Mouse (Mus musculus) stomach, embryonic 14.5 days (tissue): ENCODE results near the gene H2-M10.1. TPM values are rescaled to one million over a fixed set of nuclear protein-coding genes. Genes with fewer than 3 reads are reported as not detected.
"Not testable (repeated sequence)": the region's sequence is repeated elsewhere in the genome, so short reads cannot be mapped to it uniquely, and the experiment has no call there.

Source experiments
- ATAC-seq: fragments of 200-750 bp; cut with Nextera tagmentation; 2 replicates; pipeline ENCODE4 v1.8.0; 2017; ENCODE audit warnings: low read depth, moderate TSS enrichment; ENCODE audit not compliant: insufficient number of reproducible peaks, insufficient read depth, low FRiP score
- H3K27ac ChIP-seq: fragments of 300-500 bp; sonication (generic); 2 replicates; pipeline ENCODE4 v1.5.1; 2014; ENCODE audit warnings: mild to moderate bottlenecking, low read length, moderate library complexity, mixed read lengths
- H3K27me3 ChIP-seq: fragments of 300-500 bp; sonication (generic); 2 replicates; pipeline ENCODE4 v1.6.1; 2014; ENCODE audit warnings: low read length, control low read depth, mixed read lengths; ENCODE audit not compliant: control insufficient read depth, insufficient read depth
- H3K36me3 ChIP-seq: fragments of 300-500 bp; sonication (generic); 2 replicates; pipeline ENCODE4 v1.6.1; 2014; ENCODE audit warnings: mild to moderate bottlenecking, control low read depth, low read length, moderate library complexity, mixed read lengths; ENCODE audit not compliant: control insufficient read depth, insufficient read depth
- H3K4me1 ChIP-seq: fragments of 300-500 bp; sonication (generic); 2 replicates; pipeline ENCODE4 v1.6.1; 2014; ENCODE audit warnings: low read length, control low read depth, mixed read lengths; ENCODE audit not compliant: control insufficient read depth, insufficient read depth
- H3K4me2 ChIP-seq: fragments of 300-500 bp; sonication (generic); replicated peaks from 2 replicates; pipeline ENCODE4 v1.6.1; 2014; ENCODE audit warnings: low read depth, low read length, control low read depth
- H3K4me3 ChIP-seq: fragments of 300-500 bp; sonication (generic); 2 replicates; pipeline ENCODE4 v1.5.1; 2014; ENCODE audit warnings: low read depth, low read length, control low read depth
- H3K9ac ChIP-seq: fragments of 300-500 bp; sonication (generic); replicated peaks from 2 replicates; pipeline ENCODE4 v1.6.1; 2014; ENCODE audit warnings: low read depth, mild to moderate bottlenecking, control low read depth, low read length, moderate library complexity, mixed read lengths
- H3K9me3 ChIP-seq: fragments of 300-500 bp; sonication (generic); 2 replicates; pipeline ENCODE4 v1.6.1; 2016; ENCODE audit warnings: low read depth, low read length, control low read depth; ENCODE audit not compliant: control insufficient read depth
- WGBS: fragments of 180-500 bp; shearing (Covaris S2); extraction: QIAGEN DNeasy Blood & Tissue Kit; methylation state at CpG from one replicate; pipeline ENCODE4 v1.1.7; 2014; 5-methylcytosine and 5-hydroxymethylcytosine counted together
- polyA plus RNA-seq: library from polyadenylated mRNA; unstranded; fragments of >200 nt; fragmentation: Nextera tagmentation; extraction: Ambion mirVana; gene quantifications from 2 replicates; pipeline ENCODE4 v1.2.1, GENCODE M21; 2014

H2-M10.1 gene
- polyA plus RNA-seq: not detected in 2 replicates

- ATAC-seq: no peak
- Histone ChIP-seq H3K36me3 (no peaks in the 10 kb centered on the region), H3K27ac (no peak within 1 kb of the TSS), H3K9me3 (no peaks in the 10 kb centered on the region), H3K4me1 (no peaks in the 10 kb centered on the region), H3K4me2 (no peak within 1 kb of the TSS), H3K4me3 (no peak within 1 kb of the TSS), H3K27me3 (no peaks in the 10 kb centered on the region), H3K9ac (no peak within 1 kb of the TSS)
- 88% methylated on average over 4 of the region's 4 CpGs for WGBS
Measured at GRCm38 (mm10) chr17:36326055-36326454, at the start of gene H2-M10.1. H2-M10.1 (minus strand) TSS chr17:36326155.

DNA sequence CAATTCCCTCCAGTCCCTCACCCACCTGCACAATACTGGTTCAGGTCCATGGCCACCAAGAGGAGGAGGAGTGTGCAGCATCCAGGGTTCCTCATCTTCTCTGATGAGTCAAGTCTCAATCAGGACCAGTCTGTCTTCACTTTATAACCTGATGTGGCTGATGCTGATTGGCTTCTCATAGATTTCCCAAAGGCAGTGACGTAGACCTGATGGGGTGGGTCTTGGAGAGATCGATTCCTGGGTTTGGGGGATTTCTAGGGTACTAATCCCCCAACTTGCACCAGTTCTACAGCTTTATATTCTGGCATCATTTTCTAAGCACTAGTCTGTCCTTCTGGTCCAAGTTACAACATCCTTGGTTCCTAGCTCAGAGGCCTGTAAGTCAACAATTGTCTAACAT lies 42.4 kb upstream of the H2-M10.1 start, which contains the start of gene H2-M10.3:
Gene H2-M10.3, minus strand, starts transcription at position 101 of the 400 bp plus-strand sequence.
- not testable (repeated sequence) for H3K36me3 ChIP-seq, H3K4me1 ChIP-seq, H3K4me2 ChIP-seq, H3K4me3 ChIP-seq, H3K9ac ChIP-seq, H3K27ac ChIP-seq, H3K9me3 ChIP-seq, H3K27me3 ChIP-seq, ATAC-seq
- WGBS: 90% methylated on average over 2 of the region's 2 CpGs

DNA sequence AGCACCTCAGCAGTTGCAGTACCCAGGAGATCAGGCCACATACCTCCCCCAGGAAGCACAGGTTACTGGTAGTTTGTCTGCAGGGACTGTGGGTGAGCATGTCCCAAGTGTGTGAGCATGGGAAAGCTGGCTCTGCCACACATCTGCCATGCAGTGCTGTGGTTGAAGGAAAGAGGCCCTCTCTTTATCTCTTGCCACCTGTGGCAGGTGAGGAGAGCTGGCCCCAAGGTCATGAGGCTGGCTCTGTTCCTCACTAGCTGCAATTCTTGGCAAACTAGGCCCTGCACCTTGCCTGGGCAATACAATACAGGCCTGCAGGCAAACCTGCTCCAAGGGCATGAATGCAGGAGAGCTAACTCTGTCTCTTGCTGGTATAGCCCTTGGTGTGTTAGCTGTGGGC lies 36.4 kb upstream of the H2-M10.1 start:
- not testable (repeated sequence) for H3K27ac ChIP-seq, H3K4me3 ChIP-seq, H3K36me3 ChIP-seq, H3K9ac ChIP-seq, H3K27me3 ChIP-seq, H3K4me2 ChIP-seq, ATAC-seq, H3K4me1 ChIP-seq, H3K9me3 ChIP-seq

DNA sequence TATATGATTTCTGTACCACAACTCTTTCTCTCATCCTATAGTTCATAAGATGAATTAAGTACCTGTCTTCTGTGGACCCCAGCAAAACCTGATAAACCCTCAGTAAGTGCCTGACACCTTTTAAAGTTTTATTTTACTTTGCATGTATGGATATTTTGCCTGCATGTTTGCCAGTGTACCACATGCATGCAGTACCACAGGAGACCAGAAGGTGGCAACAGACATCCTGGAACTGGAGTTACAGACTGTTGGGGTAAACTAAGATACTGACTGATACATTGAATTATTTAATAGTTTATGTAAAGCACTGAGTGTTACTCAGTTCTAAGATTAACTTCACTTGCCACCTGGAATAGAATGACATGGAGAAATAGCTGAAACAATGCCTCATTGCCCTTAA lies 31.6 kb upstream of the H2-M10.1 start:
- not testable (repeated sequence) for H3K4me3 ChIP-seq, H3K36me3 ChIP-seq, H3K27ac ChIP-seq, H3K9me3 ChIP-seq, H3K4me1 ChIP-seq, H3K9ac ChIP-seq, H3K4me2 ChIP-seq, H3K27me3 ChIP-seq, ATAC-seq

DNA sequence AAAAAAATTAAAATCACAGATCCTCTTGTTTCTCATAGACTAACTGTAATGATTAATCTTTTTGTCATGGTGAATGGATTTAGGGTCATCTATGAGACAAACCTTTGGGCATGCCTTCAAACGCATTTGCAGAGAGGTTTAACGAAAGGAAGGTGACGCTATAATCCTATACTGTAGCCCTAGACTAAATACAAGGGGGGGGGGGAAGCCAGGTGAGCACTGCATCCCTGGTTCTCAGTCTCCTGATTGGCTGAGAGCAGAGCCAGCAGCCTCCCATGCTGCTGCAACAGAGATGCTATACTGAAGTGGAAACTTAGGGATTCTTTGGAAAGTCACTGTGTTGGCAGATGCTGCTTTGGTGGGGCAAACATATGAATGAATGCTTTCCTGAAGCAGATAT lies 29.8 kb upstream of the H2-M10.1 start:
- Histone ChIP-seq H3K27me3 (no peaks in the 10 kb centered on the region), H3K4me3 (no peak overlapping the region), H3K4me2 (no peak overlapping the region), H3K27ac (no peak overlapping the region), H3K9ac (no peak overlapping the region), H3K9me3 (no peaks in the 10 kb centered on the region), H3K36me3 (no peaks in the 10 kb centered on the region), H3K4me1 (no peaks in the 10 kb centered on the region)
- 24% methylated on average over 3 of the region's 3 CpGs for WGBS
- ATAC-seq: no peak

DNA sequence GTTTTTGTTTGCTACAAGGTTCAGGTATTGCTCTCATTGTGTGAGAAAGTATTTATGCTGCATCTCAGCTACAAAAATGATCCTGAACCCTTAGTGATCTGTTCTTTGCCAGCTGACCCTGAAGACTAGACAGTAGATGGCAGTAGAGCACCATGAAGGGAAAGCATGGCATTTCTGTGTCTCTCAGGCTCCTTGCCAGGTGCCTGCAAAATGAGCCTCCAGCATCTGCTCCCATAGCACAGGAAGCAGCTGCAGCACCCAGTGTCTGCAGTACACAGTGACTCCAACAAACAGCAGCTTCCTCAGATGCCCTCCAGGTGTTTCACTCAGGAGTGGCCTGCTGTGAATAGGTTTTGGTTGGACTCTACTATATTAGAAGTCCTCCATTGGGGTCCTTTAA lies 29.4 kb upstream of the H2-M10.1 start:
- not testable (repeated sequence) for H3K27me3 ChIP-seq, H3K4me1 ChIP-seq, H3K4me2 ChIP-seq, ATAC-seq, H3K9me3 ChIP-seq, H3K9ac ChIP-seq, H3K4me3 ChIP-seq, H3K27ac ChIP-seq, H3K36me3 ChIP-seq

GRCm38 (mm10) chr17:36315689-36316253 lies 10.2 kb downstream of the H2-M10.1 start:
- Histone ChIP-seq H3K4me2 (peak overlapping the region; percentile 80), H3K9me3 (no peaks in the 10 kb centered on the region), H3K4me3 (peak overlapping the region; percentile 53), H3K27me3 (no peaks in the 10 kb centered on the region), H3K36me3 (no peaks in the 10 kb centered on the region), H3K4me1 (no peaks in the 10 kb centered on the region), H3K27ac (no peak overlapping the region), H3K9ac (no peak overlapping the region)
- WGBS: 32% methylated on average over 5 of the region's 5 CpGs
- no peak for ATAC-seq

DNA sequence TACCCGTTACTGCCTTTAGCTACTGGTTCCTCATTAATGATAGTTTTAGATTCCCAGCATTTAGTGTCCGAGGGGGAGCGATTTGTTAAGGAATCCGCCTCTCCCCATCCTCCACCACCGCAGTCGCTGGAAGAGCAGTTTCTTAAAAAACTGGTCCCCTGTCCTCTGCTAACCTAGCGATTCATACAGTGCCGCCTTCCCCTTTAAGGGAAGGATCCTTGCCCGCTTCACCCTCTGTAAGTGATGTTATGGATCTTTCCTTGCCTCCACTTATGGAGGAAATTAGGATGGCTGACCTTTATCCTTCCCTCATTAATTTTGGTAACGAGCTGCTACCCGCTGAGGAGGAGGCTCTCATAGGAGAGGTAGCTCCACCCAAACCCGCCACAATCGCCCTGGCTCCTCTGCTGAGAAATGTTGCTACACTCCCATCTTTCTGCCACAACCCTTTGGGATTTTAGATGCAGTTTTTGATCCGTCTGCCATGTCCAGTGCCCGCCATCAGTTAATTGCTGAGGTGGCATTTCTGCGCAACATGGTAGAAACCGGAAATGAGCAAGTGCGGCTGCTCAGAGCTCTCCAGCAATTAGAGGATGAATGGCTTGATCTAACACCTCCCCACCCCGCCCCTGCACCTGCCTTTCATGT lies 10.8 kb downstream of the H2-M10.1 start:
- H3K27ac ChIP-seq: no peak overlapping the region
- peak; percentile 65; the same call in 1 of the 2 replicates for ATAC-seq
- no peaks in the 10 kb centered on the region for H3K4me1 ChIP-seq

GRCm38 (mm10) chr17:36314511-36314910 lies 11.4 kb downstream of the H2-M10.1 start:
- Histone ChIP-seq H3K9me3 (no peaks in the 10 kb centered on the region), H3K27me3 (no peaks in the 10 kb centered on the region), H3K4me1 (no peaks in the 10 kb centered on the region), H3K9ac (no peak overlapping the region), H3K36me3 (no peaks in the 10 kb centered on the region), H3K4me2 (peak overlapping the region; percentile 80), H3K27ac (no peak overlapping the region), H3K4me3 (peak overlapping the region; percentile 53)
- ATAC-seq: no peak
- 3% methylated on average over 9 of the region's 9 CpGs for WGBS

More for the DNA sequence above, 10.8 kb downstream of the H2-M10.1 start:
- peak overlapping the region; percentile 45; the same call in 1 of the 2 replicates for H3K9ac ChIP-seq
- peak overlapping the region; percentile 53 for H3K4me3 ChIP-seq
- no peaks in the 10 kb centered on the region for H3K9me3 ChIP-seq
- peak overlapping the region; percentile 80 for H3K4me2 ChIP-seq
- WGBS: under 1% methylated on average over 19 of the region's 19 CpGs
- no peaks in the 10 kb centered on the region for H3K36me3 ChIP-seq
- no peaks in the 10 kb centered on the region for H3K27me3 ChIP-seq
